Mouse (Mus musculus): ENCODE results near the gene Elavl3.

DNA sequence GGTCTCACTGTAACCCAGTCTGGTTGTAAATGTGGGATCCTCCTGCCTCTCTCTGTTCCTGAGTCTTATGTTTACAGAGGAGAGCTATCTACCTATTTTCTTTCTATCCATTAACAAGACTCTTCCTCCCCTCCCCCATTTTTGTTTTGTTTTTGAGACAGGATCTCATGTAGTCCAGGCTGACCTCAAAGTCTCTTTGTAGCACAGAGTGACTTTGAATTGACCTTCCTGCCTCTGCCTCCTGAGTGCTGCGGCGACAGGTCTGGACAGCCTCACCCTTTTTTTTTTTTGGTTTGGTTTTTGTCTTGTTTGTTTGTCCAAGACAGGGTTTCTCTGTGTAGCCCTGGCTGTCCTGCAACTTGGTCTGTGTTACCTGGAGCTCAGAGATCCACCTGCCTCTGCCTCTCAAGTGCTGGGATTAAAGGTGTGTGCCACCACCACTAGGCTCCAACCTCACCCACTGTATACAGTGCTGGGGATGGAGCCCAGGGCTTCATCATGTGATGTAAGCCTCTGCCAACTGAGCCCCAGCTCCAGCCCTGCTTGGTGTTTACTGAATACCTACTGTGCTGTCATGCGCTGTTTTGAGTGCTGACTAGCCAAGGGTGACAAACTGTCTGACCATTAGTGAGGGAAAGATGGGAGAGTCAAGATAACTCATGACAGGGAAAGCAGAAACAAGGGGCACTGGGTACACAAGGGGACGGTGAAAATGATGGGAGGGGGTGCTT, 73.3 kb downstream of the Elavl3 start:
- no peak for TF ChIP-seq CTCF (IDR thresholded peaks at IDR 0.05; ENCODE audit: low read depth, low read length)
- TF ChIP-seq GATA1 (IDR thresholded peaks at IDR 0.05; ENCODE audit: borderline replicate concordance, low read length): no peak
- TF ChIP-seq TAL1 (conservative IDR thresholded peaks at IDR 0.05; ENCODE audit: low read depth, low read length): no peak

All from G1E (cell line).